Mouse (Mus musculus) ES-E14 (cell line): ENCODE results near the gene Cd320. TPM values are rescaled to one million over a fixed set of nuclear protein-coding genes. Genes with fewer than 3 reads are reported as not detected.
"Not testable (repeated sequence)": the region's sequence is repeated elsewhere in the genome, so short reads cannot be mapped to it uniquely, and the experiment has no call there.

Experiments used
- DNase-seq: peaks from one replicate; pipeline ENCODE4 v3.0.0-alpha.2; 2013; ENCODE audit warnings: low read depth, low spot score
- H3K27ac ChIP-seq: 2 replicates; pipeline ENCODE4 v1.5.1; 2012; ENCODE audit warnings: low read depth, mild to moderate bottlenecking, low read length, moderate library complexity, mixed read lengths; ENCODE audit not compliant: poor library complexity, insufficient read depth, severe bottlenecking
- H3K36me3 ChIP-seq: 2 replicates; pipeline ENCODE4 v1.6.1; 2012; ENCODE audit warnings: mild to moderate bottlenecking, low read length, moderate library complexity, mixed read lengths; ENCODE audit not compliant: control insufficient read depth, poor library complexity, insufficient read depth, severe bottlenecking
- H3K4me1 ChIP-seq, 2 experiments: fragments of 150-350 bp in 1 of 2; sonication (generic) in 1 of 2; 2 replicates each; pipeline ENCODE4 v1.6.1; 2012; ENCODE audit warnings: low read length in 2 of 2, mild to moderate bottlenecking in 1 of 2, mixed read lengths in 1 of 2; ENCODE audit not compliant: control insufficient read depth in 2 of 2, insufficient read depth in 2 of 2, poor library complexity in 1 of 2
- H3K4me3 ChIP-seq, 2 experiments: fragments of 150-350 bp in 1 of 2; sonication (generic) in 1 of 2; 2 replicates each; pipeline ENCODE4 v1.5.1; 2012; ENCODE audit warnings: low read length in 2 of 2, low read depth in 1 of 2, mild to moderate bottlenecking in 1 of 2, mixed read lengths in 1 of 2; ENCODE audit not compliant: insufficient read depth in 1 of 2, poor library complexity in 1 of 2, severe bottlenecking in 1 of 2
- H3K9ac ChIP-seq: 2 replicates; pipeline ENCODE4 v1.6.1; 2012; ENCODE audit warnings: low read depth, mild to moderate bottlenecking, low read length, mixed read lengths; ENCODE audit not compliant: poor library complexity, insufficient read depth, severe bottlenecking
- H3K9me3 ChIP-seq: fragments of 150-350 bp; sonication (generic); 2 replicates; pipeline ENCODE4 v1.6.1; 2012; ENCODE audit warnings: low read depth, mild to moderate bottlenecking, low read length; ENCODE audit not compliant: control insufficient read depth, insufficient read depth
- CHD2 ChIP-seq: IDR thresholded peaks from 2 replicates; pipeline ENCODE4 v1.6.1; 2014; ENCODE audit warnings: mild to moderate bottlenecking, low read depth, low read length, inconsistent platforms
- HCFC1 ChIP-seq: IDR thresholded peaks from 2 replicates; pipeline ENCODE4 v1.6.1; 2012; ENCODE audit warnings: low read length, inconsistent platforms, borderline replicate concordance; ENCODE audit not compliant: insufficient read depth
- MAFK ChIP-seq: IDR thresholded peaks from 2 replicates; pipeline ENCODE4 v1.6.1; 2014; ENCODE audit warnings: mild to moderate bottlenecking, low read depth, low read length, inconsistent platforms; ENCODE audit not compliant: insufficient read depth
- ZC3H11A ChIP-seq: IDR thresholded peaks from 2 replicates; pipeline ENCODE4 v1.6.1; 2012; ENCODE audit warnings: low read depth, mild to moderate bottlenecking, inconsistent platforms, low read length, borderline replicate concordance
- ZNF384 ChIP-seq: IDR thresholded peaks from 2 replicates; pipeline ENCODE4 v1.6.1; 2012; ENCODE audit warnings: low read depth, low read length, inconsistent platforms
- in situ Hi-C, 2 experiments: fragments of 600-800 bp; cut with MboI; formaldehyde crosslinking; loops; one replicate each; pipeline ENCODE4 v1.15.1; 2025; ENCODE audit warnings: low sequenced_read_pairs in 2 of 2, inconsistent platforms in 1 of 2; ENCODE audit not compliant: unreplicated experiment in 2 of 2
- total RNA-seq: library from RNA; depleted of rRNA; stranded (reverse); fragments of 300-350 nt; gene quantifications from 2 replicates; pipeline ENCODE4 v1.2.3, GENCODE M21; 2012

Cd320 gene
- total RNA-seq, 1 experiment: 131 TPM

DNA sequence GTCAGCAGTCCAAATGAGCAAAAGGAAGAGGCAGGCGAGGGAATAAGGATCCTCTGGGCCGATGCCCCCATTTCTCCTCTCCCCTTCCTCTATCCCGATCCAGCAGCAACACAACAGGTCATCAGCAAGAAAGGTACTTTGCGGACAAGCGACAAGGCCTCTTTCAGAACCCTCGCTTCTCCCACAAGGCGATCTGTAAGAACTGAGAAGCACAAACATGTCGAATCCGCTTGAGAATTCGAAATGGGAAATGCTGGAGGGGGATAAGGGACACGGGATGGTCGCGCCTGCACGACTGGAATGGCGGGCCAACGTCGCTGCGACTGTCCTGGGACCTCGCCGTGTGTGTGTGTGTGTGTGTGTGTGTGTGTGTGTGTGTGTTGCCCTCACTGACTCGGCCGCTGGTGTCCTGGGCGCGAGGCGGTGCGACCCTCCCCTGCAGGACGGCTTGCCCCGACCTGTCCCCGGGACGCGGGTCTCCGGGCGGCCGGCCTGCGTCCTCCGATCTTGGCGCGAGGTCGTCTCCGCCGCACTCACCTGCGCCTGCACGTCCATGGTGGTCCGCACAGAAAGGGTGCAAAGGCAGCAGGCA lies 47.1 kb downstream of the Cd320 start:
- H3K9me3 ChIP-seq, in situ Hi-C loops, H3K4me1 ChIP-seq, DNase-seq: not testable (repeated sequence)
- Histone ChIP-seq H3K4me3 (peak overlapping the region; percentile 79 to 85), H3K36me3 (peaks cover 18% of the 10 kb centered on the region), H3K27ac (peak overlapping the region; percentile 84), H3K9ac (peak overlapping the region; percentile 83)

DNA sequence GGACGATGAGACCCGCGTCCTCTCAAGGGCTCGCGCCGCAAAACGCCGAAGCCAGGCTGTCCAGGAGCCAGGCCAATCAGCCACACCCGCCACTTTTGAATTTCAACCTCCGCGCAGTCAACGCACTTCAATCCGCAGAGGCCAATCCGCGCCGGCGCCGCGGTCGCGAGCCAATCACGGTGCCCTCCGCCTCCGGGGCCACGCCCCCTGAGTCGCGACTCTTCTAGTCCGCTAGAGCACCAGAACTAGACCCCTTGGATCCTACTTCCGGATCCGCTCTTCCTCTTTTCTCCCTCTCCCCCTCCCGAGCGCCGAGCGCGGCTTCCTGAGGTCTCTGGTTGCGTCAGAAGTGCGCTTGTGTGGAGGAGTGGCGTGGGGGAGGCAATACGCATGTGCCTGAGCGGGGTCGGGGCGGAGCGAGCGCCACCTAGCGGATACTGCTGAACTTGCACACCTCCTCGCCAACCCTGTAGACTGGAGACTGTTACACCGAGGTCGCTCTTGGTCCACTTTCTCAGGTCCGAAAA lies 47.7 kb downstream of the Cd320 start, which contains the start of gene Kifc1:
TSS of gene Kifc1 (minus strand) at position 129 of the 527 bp plus-strand sequence.
- TF ChIP-seq MAFK: peak; percentile 67; the same call in 1 of the 2 replicates
- TF ChIP-seq HCFC1: peak; percentile 82
- no peak for TF ChIP-seq ZNF384
- no peak for TF ChIP-seq ZC3H11A
- TF ChIP-seq CHD2: no peak
- H3K4me1 ChIP-seq: peaks cover 4 to 10% of the 10 kb centered on the region in 2 experiments
- in situ Hi-C loops: no loop called here
- H3K36me3 ChIP-seq: peaks cover 16% of the 10 kb centered on the region
- peak; percentile 99 for DNase-seq
- no peaks in the 10 kb centered on the region; the same call in 1 of the 2 replicates for H3K9me3 ChIP-seq
- peak within 1 kb of the TSS; percentile 79 to 85 for H3K4me3 ChIP-seq
- H3K27ac ChIP-seq: peak within 1 kb of the TSS; percentile 84
- peak within 1 kb of the TSS; percentile 83 for H3K9ac ChIP-seq

DNA sequence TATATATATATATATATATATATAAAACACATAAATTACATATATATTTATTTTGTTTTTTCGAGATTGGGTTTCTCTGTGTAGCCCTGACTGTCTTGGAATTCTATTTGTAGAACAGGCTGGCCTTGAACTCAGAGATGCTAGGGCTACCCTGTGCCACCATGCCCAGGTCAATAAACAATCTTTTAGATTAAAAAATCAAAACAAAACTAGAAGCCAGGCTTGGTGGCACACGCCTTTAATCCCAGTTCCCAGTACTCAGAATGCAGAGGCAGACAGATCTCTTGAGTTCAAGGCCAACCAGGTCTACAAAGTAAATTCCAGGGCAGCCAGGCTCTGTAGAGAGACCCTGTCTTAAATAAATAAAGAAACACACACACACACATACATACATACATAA lies 48.5 kb downstream of the Cd320 start:
- Histone ChIP-seq H3K27ac (no peak overlapping the region), H3K9ac (no peak overlapping the region), H3K9me3 (no peaks in the 10 kb centered on the region; the same call in 1 of the 2 replicates), H3K4me1 (peaks cover 4 to 10% of the 10 kb centered on the region in 2 experiments), H3K36me3 (peaks cover 9% of the 10 kb centered on the region), H3K4me3 (no peak overlapping the region)
- in situ Hi-C loops: no loop called here
- no peak for TF ChIP-seq CHD2
- DNase-seq: no peak

DNA sequence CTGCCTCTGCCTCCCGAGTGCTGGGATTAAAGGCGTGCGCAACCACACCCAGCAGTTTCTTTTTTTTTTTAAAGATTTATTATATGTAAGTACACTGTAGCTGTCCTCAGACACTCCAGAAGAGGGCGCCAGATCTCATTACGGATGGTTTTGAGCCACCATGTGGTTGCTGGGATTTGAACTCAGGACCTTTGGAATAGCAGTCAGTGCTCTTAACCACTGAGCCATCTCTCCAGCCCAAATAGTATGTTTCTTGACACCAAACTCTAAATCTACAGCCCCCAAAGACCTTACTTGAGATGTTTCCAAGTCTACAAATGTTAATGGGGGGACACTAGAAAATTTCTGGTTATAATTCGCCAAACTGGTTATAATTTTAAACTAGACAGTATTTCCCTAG lies 49.0 kb downstream of the Cd320 start:
- DNase-seq, H3K4me1 ChIP-seq, H3K9ac ChIP-seq, H3K4me3 ChIP-seq, H3K36me3 ChIP-seq, in situ Hi-C loops, H3K9me3 ChIP-seq: not testable (repeated sequence)
- peak overlapping the region; percentile 52; the same call in 1 of the 2 replicates for H3K27ac ChIP-seq
- 0 out of 2 replicates have a peak, but pooled peaks have one; percentile 34 for TF ChIP-seq ZNF384

DNA sequence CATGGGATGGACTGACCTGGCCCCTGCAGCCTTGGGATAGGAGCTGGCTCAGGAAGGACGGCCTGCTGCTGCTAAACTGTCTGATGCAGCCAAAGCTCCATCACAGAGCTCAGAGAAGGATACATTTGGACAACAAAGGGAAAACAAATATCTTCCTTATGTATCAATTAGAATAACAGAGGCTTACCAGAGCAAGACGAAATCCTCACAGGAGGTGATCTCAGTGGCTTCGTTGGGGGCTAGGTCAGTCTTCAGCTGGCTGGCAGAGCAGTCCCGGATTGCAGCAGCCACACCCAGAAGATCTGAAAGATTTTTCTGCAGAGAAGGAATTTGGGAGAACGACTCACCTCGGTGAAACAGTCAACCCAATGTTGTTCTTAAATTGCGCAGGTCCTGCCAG lies 49.5 kb downstream of the Cd320 start:
- Histone ChIP-seq H3K36me3 (peaks cover 3% of the 10 kb centered on the region; the same call in 1 of the 2 replicates), H3K9me3 (no peaks in the 10 kb centered on the region; the same call in 1 of the 2 replicates), H3K9ac (no peak overlapping the region), H3K27ac (peak overlapping the region; percentile 83), H3K4me1 (peaks cover 4 to 10% of the 10 kb centered on the region in 2 experiments), H3K4me3 (no peak overlapping the region)
- in situ Hi-C loops: no loop called here
- no peak for DNase-seq
- no peak for TF ChIP-seq CHD2
- TF ChIP-seq HCFC1: no peak
- no peak for TF ChIP-seq MAFK
- no peak for TF ChIP-seq ZNF384
- no peak for TF ChIP-seq ZC3H11A

DNA sequence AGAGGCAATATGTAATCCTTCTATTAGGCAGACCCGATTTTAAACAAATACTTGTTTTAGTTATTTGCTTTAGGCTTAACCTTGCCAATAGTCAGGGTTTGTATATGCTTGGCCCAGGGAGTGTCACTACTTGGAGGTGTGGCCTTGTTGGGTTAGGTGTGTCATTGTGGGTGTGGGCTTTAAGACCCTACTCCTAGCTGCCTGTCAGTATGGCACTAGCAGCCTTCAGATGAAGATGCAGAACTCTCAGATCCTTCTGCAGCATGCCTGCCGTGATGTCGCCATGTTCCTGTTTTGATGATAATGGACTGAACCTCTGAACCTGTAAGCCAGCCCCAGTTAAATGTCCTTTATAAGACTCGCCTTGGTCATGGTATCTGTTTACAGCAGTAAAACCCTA lies 50.1 kb downstream of the Cd320 start:
- H3K4me1 ChIP-seq, H3K36me3 ChIP-seq, H3K9ac ChIP-seq, H3K9me3 ChIP-seq, DNase-seq, H3K4me3 ChIP-seq, in situ Hi-C loops: not testable (repeated sequence)
- H3K27ac ChIP-seq: peak overlapping the region; percentile 83; the same call in 1 of the 2 replicates
